Mouse (Mus musculus) spleen, postnatal 36 days (tissue): ENCODE data around the gene Elobl.

ENCODE experiments used
- DNase-seq, 2 experiments: peaks; one replicate each; pipeline ENCODE4 v3.0.0; 2022; ENCODE audit warnings: low spot score in 2 of 2, mixed read lengths in 1 of 2

Elobl gene

GRCm38 (mm10) chr11:88934089-88935000 lies 32.4 kb downstream of the Elobl start:
- DNase-seq, result no peak

- DNase-seq, result no peak
These were observed 33.7 kb downstream of the Elobl start for GRCm38 (mm10) chr11:88933030-88933429.

- DNase-seq, result no peak
These were observed 34.8 kb downstream of the Elobl start for GRCm38 (mm10) chr11:88931692-88932530.

- no peak for DNase-seq
These were observed 40.2 kb downstream of the Elobl start for GRCm38 (mm10) chr11:88926566-88926965.
